Mouse (Mus musculus): ENCODE measurements at regions not wholly inside any gene's neighbourhood (a gene's known extent, or its start where the extent isn't known, plus 50 kb on each side); places are given as distances from the start of the nearest gene placed in this dataset.

DNA sequence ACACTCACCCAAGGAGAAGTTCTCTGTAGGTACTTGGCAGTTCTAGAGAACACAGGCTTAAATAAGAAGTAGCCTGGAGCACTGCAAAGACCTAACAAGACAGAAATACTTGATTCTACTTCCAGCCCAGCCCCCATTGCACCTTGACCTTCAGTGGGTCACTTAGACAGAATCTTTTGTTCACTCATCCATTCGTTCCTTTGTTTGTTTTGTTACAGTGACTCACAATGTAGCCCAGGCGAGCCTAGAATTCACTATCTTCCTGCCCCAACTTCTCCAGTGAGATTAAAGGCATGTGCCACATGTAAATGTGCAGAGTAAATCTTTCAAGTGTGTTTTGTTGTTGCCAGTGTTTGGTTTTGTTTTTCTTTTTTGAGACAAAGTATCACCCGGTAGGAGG is 158.5 kb upstream of the Esrrg start:
- no peak for TF ChIP-seq CTCF (IDR thresholded peaks at IDR 0.05; ENCODE audit: borderline replicate concordance, insufficient read depth, low read length)
- TF ChIP-seq POLR2A (IDR thresholded peaks at IDR 0.05; ENCODE audit: low read depth, low read length) = no peak

Data from embryonic fibroblast, embryonic 13.5 days (primary cell).